Mouse (Mus musculus) spleen, adult 2 months (tissue): Measurements from ENCODE around the gene Cdyl. TPM values are rescaled to one million over a fixed set of nuclear protein-coding genes. Genes with fewer than 3 reads are reported as not detected.

ENCODE experiments used
- DNase-seq, 2 experiments: peaks; one replicate each; pipeline versions ENCODE4 v3.0.0 to v3.0.0-alpha.2; 2012 to 2021; ENCODE audit warnings: low spot score in 2 of 2, low read depth in 1 of 2
- H3K27ac ChIP-seq: fragments of 200-500 bp; 2 replicates; pipeline ENCODE4 v1.5.1; 2012; ENCODE audit warnings: low read length, inconsistent platforms; ENCODE audit not compliant: insufficient read depth
- H3K27me3 ChIP-seq: fragments of 200-500 bp; 2 replicates; pipeline ENCODE4 v1.6.1; 2012; ENCODE audit warnings: mild to moderate bottlenecking, moderate library complexity, low read length, inconsistent platforms; ENCODE audit not compliant: control insufficient read depth, insufficient read depth
- H3K36me3 ChIP-seq: fragments of 200-500 bp; 2 replicates; pipeline ENCODE4 v1.6.1; 2012; ENCODE audit warnings: mild to moderate bottlenecking, low read length, inconsistent platforms; ENCODE audit not compliant: control insufficient read depth, insufficient read depth
- H3K4me1 ChIP-seq: fragments of 200-500 bp; 2 replicates; pipeline ENCODE4 v1.6.1; 2011; ENCODE audit warnings: inconsistent platforms; ENCODE audit not compliant: control insufficient read depth, insufficient read depth, insufficient read length
- H3K4me3 ChIP-seq: fragments of 200-500 bp; 2 replicates; pipeline ENCODE4 v1.5.1; 2011; ENCODE audit warnings: mild to moderate bottlenecking, inconsistent platforms; ENCODE audit not compliant: insufficient read depth, insufficient read length; ENCODE audit errors: extremely low read depth
- CTCF ChIP-seq: fragments of 200-500 bp; IDR thresholded peaks from 2 replicates; pipeline ENCODE4 v1.5.1; 2011; ENCODE audit warnings: mild to moderate bottlenecking, inconsistent platforms; ENCODE audit not compliant: insufficient read depth, insufficient read length, insufficient replicate concordance; ENCODE audit errors: extremely low read depth
- POLR2A ChIP-seq: fragments of 200-500 bp; IDR thresholded peaks from 2 replicates; pipeline ENCODE4 v1.6.1; 2011; ENCODE audit warnings: low read depth, low read length, inconsistent platforms
- WGBS: fragments of 180-500 bp; shearing (Covaris S2); methylation state at CpG from one replicate; pipeline ENCODE4 v1.1.7; 2018; 5-methylcytosine and 5-hydroxymethylcytosine counted together
- polyA plus RNA-seq: library from polyadenylated mRNA; depleted of rRNA; stranded (reverse); fragments of >200 nt; gene quantifications from 2 replicates; pipeline ENCODE4 v1.2.3, GENCODE M21; 2012

The Cdyl gene
- polyA plus RNA-seq, 1 experiment, result 4.4 TPM

DNA sequence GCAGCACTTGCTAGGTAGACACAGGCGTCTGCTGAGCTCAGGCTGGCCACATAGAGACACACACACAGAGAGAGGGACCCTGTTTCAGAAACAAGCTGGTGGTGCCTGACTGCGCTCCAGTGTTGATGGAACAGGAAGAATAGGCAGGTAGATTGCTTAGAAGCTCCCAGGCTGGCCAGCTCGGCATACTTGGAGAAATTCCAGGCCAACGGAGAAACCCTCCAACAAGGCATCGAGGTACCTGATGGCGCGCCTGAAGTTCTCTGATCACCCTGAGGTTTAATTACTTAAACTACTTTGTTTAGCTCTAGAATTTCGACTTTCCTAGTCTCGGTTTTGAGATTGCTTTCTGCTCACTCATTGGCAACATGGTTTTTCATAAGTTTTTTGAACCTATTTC, 110.8 kb downstream of the Cdyl start:
- H3K36me3 ChIP-seq, result no peaks in the 10 kb centered on the region
- peaks cover 3% of the 10 kb centered on the region; the same call in 1 of the 2 replicates for H3K4me1 ChIP-seq
- WGBS, result 94% methylated on average over 9 of the region's 9 CpGs
- no peaks in the 10 kb centered on the region for H3K27me3 ChIP-seq
- DNase-seq, result no peak
- TF ChIP-seq POLR2A, result no peak
- no peak for TF ChIP-seq CTCF
- H3K4me3 ChIP-seq, result no peak overlapping the region
- no peak overlapping the region for H3K27ac ChIP-seq

DNA sequence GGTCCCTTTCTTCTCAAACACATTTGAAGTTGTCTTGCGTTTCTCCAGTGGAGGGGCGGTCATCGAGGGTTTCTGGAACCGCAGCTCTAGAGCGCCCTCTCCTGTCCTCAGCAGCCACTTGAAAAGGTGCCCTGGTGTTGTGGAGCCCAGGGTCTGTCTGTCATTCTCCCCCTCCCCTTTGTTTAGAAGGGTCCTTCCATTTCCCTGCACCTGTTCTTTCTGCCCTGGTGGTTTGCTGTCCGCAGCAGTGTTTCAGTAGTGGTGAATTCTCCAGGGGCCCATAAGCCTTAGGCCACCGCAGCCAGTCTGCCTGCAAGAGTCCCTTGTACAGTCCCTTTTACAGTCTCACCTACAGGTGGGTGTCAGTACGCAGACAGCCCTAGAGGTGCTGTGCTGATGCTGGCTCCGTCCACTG, 112.3 kb downstream of the Cdyl start:
- no peak for TF ChIP-seq POLR2A
- peak; percentile 70; the same call in 1 of the 2 replicates for TF ChIP-seq CTCF
- peaks cover 3% of the 10 kb centered on the region; the same call in 1 of the 2 replicates for H3K4me1 ChIP-seq
- peak in 1 of 2 experiments; percentile 49 for DNase-seq
- H3K27me3 ChIP-seq, result no peaks in the 10 kb centered on the region
- H3K36me3 ChIP-seq, result no peaks in the 10 kb centered on the region
- no peak overlapping the region for H3K4me3 ChIP-seq
- no peak overlapping the region for H3K27ac ChIP-seq
- 55% methylated on average over 9 of the region's 9 CpGs for WGBS

- no peak overlapping the region for H3K4me3 ChIP-seq
- H3K36me3 ChIP-seq, result no peaks in the 10 kb centered on the region
- DNase-seq, result peak in 1 of 2 experiments; percentile 12
- H3K27ac ChIP-seq, result no peak overlapping the region
- 84% methylated on average over 7 of the region's 7 CpGs for WGBS
- TF ChIP-seq POLR2A (no peak), CTCF (no peak)
- H3K4me1 ChIP-seq, result peaks cover 8% of the 10 kb centered on the region; the same call in 1 of the 2 replicates
- H3K27me3 ChIP-seq, result no peaks in the 10 kb centered on the region
These were observed 114.1 kb downstream of the Cdyl start for GRCm38 (mm10) chr13:35773763-35774162.

DNA sequence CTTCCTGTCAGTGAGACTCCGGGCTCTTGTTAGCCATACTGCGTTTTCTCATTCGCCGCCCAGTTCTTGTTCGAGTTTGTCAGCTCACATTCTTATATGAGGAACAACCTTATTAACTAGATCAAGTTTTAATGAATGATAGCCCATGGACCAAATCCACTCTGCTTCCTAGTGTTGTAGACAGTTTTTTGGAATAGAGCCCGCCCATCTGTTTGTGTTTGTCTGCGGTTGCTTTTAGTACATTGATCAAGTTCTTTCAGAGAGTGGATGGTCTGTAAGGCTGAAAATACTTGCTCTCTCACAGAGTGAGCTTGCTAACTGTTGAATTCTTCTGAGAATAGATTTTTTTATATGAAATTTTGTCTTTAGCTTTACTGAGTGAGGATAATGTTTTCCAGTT, 116.5 kb downstream of the Cdyl start:
- H3K4me1 ChIP-seq, result peaks cover 4% of the 10 kb centered on the region; the same call in 1 of the 2 replicates
- no peak for DNase-seq
- H3K4me3 ChIP-seq, result no peak overlapping the region
- no peak overlapping the region for H3K27ac ChIP-seq
- H3K36me3 ChIP-seq, result no peaks in the 10 kb centered on the region
- 92% methylated on average over 7 of the region's 7 CpGs for WGBS
- TF ChIP-seq POLR2A (no peak), CTCF (no peak)
- H3K27me3 ChIP-seq, result no peaks in the 10 kb centered on the region

DNA sequence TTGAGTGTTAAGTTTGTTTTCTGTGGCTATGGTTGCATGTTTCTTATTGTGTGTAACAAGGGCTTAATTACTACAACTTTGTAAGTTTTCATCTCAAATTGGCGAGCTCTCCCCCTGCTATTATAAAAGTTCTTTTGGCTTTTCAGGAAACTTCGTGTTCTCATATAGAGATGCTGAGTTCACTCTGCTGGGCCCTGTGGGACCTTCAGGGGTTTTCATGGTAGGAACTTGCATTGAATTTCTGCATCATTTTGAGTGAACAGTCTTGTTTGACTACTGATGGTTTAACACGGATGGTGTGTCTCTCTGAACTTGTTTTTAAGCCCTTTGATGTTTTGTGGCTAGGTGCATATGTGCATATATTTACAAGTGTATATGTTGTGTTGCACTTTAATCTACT, 121.1 kb downstream of the Cdyl start:
- peaks cover 8% of the 10 kb centered on the region for H3K4me1 ChIP-seq
- 70% methylated on average over 3 of the region's 3 CpGs for WGBS
- H3K4me3 ChIP-seq, result no peak overlapping the region
- H3K36me3 ChIP-seq, result no peaks in the 10 kb centered on the region
- no peak for DNase-seq
- H3K27ac ChIP-seq, result no peak overlapping the region
- no peaks in the 10 kb centered on the region for H3K27me3 ChIP-seq
- TF ChIP-seq POLR2A (no peak), CTCF (no peak)

GRCm38 (mm10) chr13:35781755-35782154, 122.1 kb downstream of the Cdyl start:
- H3K4me3 ChIP-seq, result no peak overlapping the region
- H3K36me3 ChIP-seq, result no peaks in the 10 kb centered on the region
- WGBS, result 86% methylated on average over 3 of the region's 3 CpGs
- DNase-seq, result no peak
- no peak for TF ChIP-seq CTCF
- no peak for TF ChIP-seq POLR2A
- peaks cover 8% of the 10 kb centered on the region for H3K4me1 ChIP-seq
- no peaks in the 10 kb centered on the region for H3K27me3 ChIP-seq
- H3K27ac ChIP-seq, result no peak overlapping the region

GRCm38 (mm10) chr13:35782949-35783348, 123.3 kb downstream of the Cdyl start:
- WGBS, result 37% methylated on average over 2 of the region's 2 CpGs
- Histone ChIP-seq H3K4me3 (peak overlapping the region; percentile 31; the same call in 1 of the 2 replicates), H3K4me1 (peaks cover 7% of the 10 kb centered on the region), H3K27ac (peak overlapping the region; percentile 67), H3K27me3 (no peaks in the 10 kb centered on the region), H3K36me3 (no peaks in the 10 kb centered on the region)
- no peak for TF ChIP-seq POLR2A
- TF ChIP-seq CTCF, result peak; percentile 53; the same call in 1 of the 2 replicates
- peak; percentile 31 to 53 for DNase-seq
